Mouse (Mus musculus) right cerebral cortex, adult 18-20 months (tissue): ENCODE measurements around the gene Krt14.
A peak's percentile ranks its signal among the peaks of the same experiment; 100 is the strongest.
"Not testable (repeated sequence)": the region's sequence is repeated elsewhere in the genome, so short reads cannot be mapped to it uniquely, and the experiment has no call there.

ENCODE experiments used
- DNase-seq: peaks from one replicate; pipeline ENCODE4 v3.0.0; 2022; ENCODE audit warnings: mixed read lengths

Krt14 gene

GRCm38 (mm10) chr11:100207498-100207897, at the start of gene Krt14:
Gene Krt14 (minus strand): TSS chr11:100207548.
- no peak for DNase-seq

DNA sequence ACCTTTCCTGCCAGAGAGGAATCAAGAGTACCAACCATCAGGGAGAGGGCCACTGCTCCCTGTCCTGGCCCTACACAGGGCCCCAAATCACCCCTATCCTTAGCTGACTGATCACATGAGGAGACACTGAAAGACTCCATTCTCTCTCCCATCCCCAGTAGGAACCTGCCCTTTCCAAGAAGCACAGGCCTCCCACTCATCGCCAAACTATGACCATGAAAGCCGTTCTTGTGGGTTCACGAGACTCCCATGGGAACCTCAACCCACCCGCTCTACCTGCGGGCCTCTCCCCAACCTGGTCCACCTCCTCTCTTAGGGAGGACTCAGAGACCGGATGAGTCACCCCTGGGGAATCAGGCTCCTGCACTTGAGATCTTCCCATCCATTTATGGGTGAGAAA, 48.2 kb upstream of the Krt14 start:
- no peak for DNase-seq

DNA sequence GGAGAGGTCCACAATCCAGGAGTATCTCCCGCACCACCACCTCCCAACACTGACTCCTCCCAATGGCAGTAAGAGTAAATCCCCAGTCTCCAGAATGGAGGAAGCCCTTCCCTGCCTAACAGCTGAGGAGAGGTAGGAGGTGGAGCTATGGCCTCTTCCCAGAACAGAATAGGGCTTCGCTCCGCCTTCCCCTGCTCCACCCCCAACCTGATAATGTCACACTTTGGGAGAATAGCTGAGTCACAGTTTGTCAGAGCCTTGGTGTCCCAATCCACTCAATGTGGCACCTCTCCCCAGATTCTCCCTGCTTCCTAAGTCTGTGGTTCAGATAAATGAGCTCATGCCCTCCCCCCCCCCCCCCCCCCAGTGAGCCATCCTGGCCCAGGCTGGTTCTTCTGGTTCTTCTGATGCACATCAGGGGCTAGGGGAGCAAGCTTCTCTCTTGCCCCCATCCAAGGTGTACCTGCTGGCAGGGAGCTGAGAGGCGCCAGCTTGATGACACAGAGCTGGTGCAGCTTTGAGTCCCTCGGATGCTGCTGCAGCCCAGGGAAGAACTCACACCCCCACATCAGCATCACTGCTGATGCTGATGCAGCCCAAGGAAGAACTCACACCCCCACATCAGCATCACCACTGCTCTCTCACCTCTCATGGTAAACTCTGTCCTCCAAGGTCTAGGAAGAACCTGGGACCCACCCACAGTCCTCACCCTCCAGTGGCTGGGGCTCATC, 47.2 kb upstream of the Krt14 start:
- DNase-seq: peak; percentile 49

GRCm38 (mm10) chr11:100248852-100249465, 41.6 kb upstream of the Krt14 start, which contains the start of gene Krt16:
Gene Krt16 (minus strand): TSS chr11:100248902.
- no peak for DNase-seq

GRCm38 (mm10) chr11:100246471-100246870, 39.1 kb upstream of the Krt14 start:
- not testable (repeated sequence) for DNase-seq

DNA sequence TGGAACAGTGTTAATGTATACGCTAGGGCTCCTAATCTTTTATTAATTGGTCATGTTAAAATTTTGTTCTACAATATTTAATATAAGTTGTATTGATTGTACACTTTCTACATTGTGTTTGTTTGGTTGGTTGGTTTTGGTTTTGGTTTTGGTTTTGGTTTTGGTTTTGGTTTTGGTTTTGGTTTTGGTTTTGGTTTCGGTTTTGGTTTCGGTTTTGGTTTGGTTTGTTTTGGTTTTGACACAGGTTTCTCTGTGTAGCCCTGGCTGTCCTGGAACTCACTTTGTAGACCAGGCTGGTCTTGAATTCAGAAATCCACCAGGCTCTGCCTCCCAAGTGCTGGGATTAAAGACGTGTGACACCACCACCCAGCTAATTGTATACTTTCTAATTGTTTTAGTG, 32.9 kb upstream of the Krt14 start:
- DNase-seq: not testable (repeated sequence)

DNA sequence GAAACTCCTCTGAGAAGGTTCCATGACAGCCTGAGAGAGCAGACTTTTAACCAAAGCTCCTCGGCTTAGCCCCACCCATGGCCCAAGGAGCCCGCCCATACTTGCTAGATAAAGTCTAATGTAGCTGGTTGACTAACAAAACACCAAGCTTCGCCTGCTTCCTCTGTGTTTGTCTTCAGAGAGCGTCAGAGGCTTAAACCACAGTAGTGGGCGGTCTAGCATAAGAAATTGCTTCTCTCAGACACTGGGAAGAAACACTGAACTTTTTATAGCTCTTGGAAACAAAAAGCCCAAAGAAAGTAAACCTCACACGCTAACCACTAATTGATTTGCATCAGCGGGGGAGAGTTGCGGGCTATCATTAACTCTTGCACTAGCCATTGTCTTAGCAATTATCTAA, 14.4 kb upstream of the Krt14 start:
- DNase-seq: peak; percentile 11

DNA sequence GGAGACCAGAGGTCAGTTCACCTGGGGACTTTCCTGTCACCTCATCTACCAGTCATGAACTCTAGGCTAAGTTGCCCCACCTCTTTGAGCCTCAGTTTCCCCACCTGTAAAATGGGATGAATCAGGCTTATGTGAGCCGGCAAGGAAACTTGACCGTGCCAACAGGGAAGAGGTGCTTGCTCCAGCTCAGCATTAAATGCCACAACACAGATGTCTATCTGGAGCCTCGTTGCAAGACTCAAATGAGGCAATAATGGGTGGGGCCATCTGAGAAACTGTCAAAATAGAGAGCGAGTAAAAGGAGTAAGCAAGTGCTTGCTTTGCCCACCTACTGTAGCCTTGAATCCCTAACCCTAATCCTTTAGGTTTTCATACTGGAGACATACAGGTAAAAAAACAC, 12.0 kb upstream of the Krt14 start:
- no peak for DNase-seq

DNA sequence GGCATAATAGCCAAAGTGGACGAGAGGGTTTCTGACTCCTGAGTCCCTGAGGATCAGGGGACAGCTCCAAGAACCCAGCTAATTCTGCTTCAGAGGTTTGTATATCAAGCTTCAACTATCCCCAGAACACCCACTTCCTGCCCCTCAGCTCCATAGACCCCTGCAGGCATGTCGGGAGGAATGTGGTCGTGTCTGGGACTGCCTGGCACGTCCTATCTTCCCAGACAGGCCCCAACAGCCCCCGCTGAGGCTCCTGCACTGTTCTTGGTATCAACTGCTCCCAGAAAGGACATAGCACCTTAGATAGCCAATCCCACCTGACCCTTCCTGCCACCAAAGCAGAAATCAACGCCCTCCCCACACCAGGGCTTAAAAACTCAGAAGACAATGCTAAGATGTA, 1.2 kb upstream of the Krt14 start:
- no peak for DNase-seq

DNA sequence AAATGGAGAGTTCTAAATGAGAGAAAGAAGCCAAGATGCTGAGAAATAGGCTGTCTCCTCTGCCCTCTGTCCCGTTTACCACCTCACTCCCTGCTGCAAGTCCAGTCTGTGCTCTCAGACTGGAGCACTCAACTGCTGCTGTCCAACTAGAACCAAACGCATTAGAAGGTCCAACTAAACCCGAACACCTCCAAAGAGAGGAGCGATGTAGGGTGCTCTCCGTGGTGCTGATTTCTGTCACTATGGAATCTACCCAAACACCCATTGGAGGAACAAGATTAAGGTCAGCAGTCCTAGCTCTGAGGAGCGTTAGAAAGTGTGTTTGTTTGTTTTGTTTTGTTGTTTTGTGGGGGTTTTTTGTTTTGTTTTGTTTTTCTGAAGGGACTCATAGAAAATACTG, 3.9 kb downstream of the Krt14 start:
- no peak for DNase-seq

DNA sequence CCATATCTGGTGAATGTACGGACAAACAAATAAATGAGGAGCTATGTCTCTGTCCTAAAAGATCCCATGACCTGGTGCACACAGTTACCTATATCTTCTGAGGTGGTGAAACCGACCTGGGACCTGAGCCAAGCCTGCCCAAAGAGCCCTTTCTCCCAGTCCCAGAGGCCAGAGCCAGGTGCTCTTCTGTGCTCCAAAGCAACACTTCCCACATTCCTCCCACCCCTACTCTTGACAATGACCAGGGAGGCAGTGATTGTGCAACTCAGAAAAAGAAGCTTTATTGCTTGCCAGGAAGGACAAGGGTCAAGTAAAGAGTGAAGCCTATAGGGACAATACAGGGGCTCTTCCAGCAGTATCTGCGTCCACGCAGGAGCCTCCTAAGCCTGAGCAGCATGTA, 4.4 kb downstream of the Krt14 start:
- DNase-seq: no peak

- DNase-seq: peak; percentile 54
Measured at GRCm38 (mm10) chr11:100200104-100200820, 7.1 kb downstream of the Krt14 start.

DNA sequence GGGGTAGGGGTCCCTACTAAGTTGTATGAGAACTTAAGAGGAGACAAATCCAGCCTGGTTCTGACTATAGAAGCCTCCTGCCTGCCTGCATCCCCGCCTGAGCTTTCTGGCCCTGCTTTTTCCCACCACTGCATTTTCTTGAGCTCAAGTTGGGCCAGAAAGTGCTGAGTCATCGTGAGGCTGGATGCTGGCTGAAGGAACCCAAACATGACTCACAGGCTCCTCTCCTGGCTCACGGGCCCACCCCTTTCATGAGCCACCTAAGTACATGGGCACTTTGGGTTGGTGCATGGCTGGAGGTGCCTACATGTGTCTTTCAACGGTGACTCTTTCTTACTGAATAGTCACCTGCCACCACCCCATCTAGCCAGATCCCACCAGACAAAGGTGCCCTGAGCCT, 8.7 kb downstream of the Krt14 start:
- DNase-seq: peak; percentile 83

DNA sequence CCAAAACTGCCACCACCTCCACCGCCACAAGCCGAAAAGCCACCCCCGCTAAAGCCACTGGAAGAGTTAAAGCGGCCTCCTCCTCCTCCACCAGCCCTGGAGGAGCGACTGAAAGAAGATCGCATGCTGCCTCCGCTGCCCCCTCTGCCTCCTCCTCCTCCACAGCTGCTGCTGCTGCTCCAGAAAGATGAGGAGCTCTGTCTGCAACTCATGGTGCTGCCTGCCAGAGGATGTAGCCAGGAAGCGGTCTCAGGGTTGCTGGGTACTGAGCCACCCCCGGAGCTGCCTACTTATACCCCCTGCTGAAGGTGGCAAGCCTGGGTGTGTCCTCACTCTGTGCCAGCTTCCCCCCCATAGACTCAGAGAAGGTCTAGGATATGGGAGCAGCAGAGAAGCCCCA, 14.4 kb downstream of the Krt14 start, which contains the start of gene Krt9:
TSS of gene Krt9 (minus strand) at position 255 of the 400 bp plus-strand sequence.
- DNase-seq: peak; percentile 79

DNA sequence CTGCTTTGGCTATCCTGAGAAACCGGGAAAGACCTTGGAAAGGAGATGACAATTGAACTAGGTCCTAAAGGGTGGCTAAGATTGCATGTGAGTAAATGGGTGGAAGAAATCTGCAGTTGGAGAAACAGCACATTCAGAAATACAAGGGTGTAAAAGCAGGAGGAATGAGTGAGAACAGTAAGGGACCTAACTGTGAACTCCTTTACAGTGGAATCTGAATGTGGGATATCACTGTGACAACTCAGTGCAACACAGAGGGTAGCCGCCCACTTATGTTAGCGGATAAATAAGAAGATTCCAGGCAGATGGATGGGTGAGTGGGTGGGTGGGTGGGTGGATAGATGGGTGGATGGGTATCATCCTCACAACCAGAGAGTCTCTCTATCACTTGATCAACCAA, 15.5 kb downstream of the Krt14 start:
- DNase-seq: no peak

DNA sequence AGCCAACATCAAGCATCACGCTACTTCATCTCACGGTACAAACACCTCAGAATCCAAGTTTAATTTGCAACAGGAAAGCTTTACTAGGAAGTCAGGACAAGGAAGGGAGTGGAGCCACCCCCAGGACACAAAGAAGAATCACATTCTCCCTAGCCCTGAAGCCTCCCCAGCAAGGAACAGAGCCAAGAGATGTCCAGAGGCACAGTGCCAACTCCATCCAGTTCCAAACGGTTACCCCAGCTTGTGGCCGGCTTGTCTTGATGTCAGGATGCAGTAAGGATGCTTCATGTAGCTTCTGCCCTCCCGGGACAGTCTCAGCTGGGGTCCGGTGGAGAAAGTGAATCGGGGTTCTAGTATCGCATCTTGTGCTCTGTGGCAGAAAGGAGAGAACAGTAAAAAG, 20.6 kb downstream of the Krt14 start:
- DNase-seq: no peak

- no peak for DNase-seq
Measured at GRCm38 (mm10) chr11:100181725-100182124, 25.6 kb downstream of the Krt14 start.

DNA sequence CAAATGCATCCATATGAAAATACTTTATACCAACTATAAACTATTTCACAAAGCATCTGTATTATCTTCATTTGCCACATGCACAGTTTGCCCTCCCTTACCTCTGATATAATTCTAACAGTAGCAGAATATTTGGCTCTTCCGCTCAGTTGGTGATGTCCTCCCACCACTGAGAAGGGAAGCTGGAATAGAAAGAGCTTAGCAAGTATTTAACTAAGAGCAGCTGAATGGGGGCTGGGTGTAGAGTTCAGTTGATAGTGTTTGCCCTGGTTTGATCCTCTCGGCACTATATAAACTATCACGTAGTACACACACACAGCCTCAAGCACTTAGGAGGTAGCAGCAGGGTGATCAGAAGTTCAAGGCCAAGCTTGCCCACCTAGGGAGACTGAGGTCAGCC, 28.1 kb downstream of the Krt14 start:
- DNase-seq: no peak

GRCm38 (mm10) chr11:100178307-100178706, 29.0 kb downstream of the Krt14 start:
- DNase-seq: no peak

DNA sequence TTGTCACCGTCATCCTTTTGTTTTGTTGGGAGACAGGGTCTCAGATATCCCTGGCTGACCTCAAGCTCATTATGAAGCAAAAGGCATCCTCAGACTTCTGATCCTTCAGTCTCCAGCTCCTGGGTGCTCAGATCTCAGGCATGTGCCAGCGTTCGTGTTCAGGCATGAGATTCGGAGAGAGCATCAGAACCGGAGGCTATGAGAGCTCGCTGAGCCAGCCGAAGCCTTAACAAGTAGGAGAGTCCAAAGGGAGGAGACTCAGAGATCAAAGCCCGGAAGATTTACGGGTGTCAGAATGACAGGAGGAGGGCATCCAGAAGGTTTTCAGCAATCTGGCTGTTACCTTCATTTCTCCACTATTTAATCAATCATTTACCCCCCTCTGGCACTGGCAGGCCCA, 30.6 kb downstream of the Krt14 start:
- no peak for DNase-seq

DNA sequence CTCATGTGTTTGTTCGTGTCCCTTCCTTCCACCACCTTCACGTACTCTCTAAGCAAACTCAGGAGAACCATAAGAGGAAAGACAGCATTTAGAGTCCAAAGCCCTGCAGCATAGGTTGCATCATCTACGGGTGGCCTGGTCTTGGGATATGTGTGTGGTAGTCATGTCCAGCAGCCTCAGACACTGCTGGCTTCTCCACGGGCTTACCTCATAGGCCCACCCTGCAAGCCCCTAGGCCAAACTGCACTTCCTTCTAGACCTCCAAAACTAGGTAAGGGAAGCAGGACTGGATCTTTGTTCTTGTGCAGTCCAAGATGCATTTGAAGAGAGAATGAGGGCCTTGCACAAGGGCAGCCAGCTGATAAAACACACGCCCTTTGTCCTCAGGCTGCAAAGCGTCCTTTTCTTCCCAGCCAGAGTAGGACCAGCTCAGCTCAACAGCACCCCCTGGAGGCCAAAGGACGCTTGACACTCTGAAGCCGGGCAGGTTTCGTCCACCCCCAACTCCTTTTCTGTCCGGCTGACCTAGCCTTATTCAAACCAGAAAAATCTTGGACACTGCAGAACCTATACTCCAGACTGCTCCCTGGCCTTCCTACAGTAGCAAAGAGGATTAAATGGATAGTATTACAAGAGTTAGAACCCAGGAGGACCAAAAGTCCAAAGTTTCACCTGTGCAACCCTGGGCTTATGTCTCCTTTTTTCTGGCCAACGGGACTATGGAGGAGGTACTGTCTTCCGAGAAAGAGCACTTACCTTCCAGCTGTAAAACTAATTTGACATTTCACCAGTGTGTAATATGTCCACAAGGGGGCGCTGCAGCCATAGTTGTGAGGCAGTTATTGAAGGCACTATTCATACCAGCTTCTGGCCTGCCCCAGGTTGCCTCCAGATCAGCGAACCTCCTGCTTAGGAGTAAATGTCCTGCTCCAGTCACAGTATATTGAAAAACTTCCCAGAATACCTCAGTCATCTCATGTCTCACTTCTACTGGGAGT, 38.3 kb downstream of the Krt14 start:
- DNase-seq: peak; percentile 71

GRCm38 (mm10) chr11:100168071-100168470, 39.3 kb downstream of the Krt14 start:
- no peak for DNase-seq

DNA sequence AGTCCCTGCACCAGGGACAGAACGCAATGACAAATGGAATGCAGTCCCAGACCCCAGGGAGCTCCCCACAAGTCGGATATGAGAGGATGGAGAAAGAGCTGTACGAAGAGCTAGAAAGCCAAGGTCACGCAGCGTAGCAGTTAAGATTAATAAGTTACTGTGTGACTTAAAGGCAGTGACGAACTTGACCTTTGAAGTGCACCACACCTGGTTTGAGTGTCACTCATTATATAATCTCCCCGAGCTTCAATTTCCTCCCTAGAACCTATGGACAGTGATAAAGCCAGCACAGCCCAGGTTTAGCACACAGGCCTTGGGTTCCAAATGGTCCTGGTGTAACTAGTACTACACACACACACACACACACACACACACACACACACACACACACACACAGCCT, 43.0 kb downstream of the Krt14 start:
- DNase-seq: no peak
